Mouse (Mus musculus) limb, embryonic 12.5 days (tissue): ENCODE measurements around the gene Rnase2b. TPM values are rescaled to one million over a fixed set of nuclear protein-coding genes. Genes with fewer than 3 reads are reported as not detected.
"Not testable (repeated sequence)": the region's sequence is repeated elsewhere in the genome, so short reads cannot be mapped to it uniquely, and the experiment has no call there.

Experiments used
- ATAC-seq: fragments of 200-750 bp; cut with Nextera tagmentation; 2 replicates; pipeline ENCODE4 v1.8.0; 2017; ENCODE audit warnings: low read depth, moderate TSS enrichment; ENCODE audit not compliant: insufficient number of reproducible peaks, insufficient read depth, low FRiP score, low TSS enrichment
- H3K27ac ChIP-seq: fragments of 300-500 bp; sonication (generic); 2 replicates; pipeline ENCODE4 v1.5.1; 2016; ENCODE audit warnings: mild to moderate bottlenecking, moderate library complexity
- H3K27me3 ChIP-seq: fragments of 300-500 bp; sonication (generic); 2 replicates; pipeline ENCODE4 v1.6.1; 2016; ENCODE audit warnings: mild to moderate bottlenecking, moderate library complexity
- H3K36me3 ChIP-seq: fragments of 300-500 bp; sonication (generic); 2 replicates; pipeline ENCODE4 v1.6.1; 2016; ENCODE audit warnings: mild to moderate bottlenecking, moderate library complexity
- H3K4me1 ChIP-seq: fragments of 300-500 bp; sonication (generic); replicated peaks from 2 replicates; pipeline ENCODE4 v1.6.1; 2016
- H3K4me2 ChIP-seq: fragments of 300-500 bp; sonication (generic); 2 replicates; pipeline ENCODE4 v1.6.1; 2016; ENCODE audit warnings: mild to moderate bottlenecking, moderate library complexity
- H3K4me3 ChIP-seq: fragments of 300-500 bp; sonication (generic); replicated peaks from 2 replicates; pipeline ENCODE4 v1.5.1; 2016; ENCODE audit warnings: mild to moderate bottlenecking
- H3K9ac ChIP-seq: fragments of 300-500 bp; sonication (generic); replicated peaks from 2 replicates; pipeline ENCODE4 v1.6.1; 2016; ENCODE audit warnings: mild to moderate bottlenecking, moderate library complexity
- H3K9me3 ChIP-seq: fragments of 300-500 bp; sonication (generic); 2 replicates; pipeline ENCODE4 v1.6.1; 2016; ENCODE audit warnings: mild to moderate bottlenecking, moderate library complexity
- WGBS: fragments of 180-500 bp; shearing (Covaris S2); methylation state at CpG from one replicate; pipeline ENCODE4 v1.1.7; 2016; 5-methylcytosine and 5-hydroxymethylcytosine counted together
- polyA plus RNA-seq: library from polyadenylated mRNA; unstranded; fragments of >200 nt; fragmentation: Nextera tagmentation; extraction: Ambion mirVana; gene quantifications from 2 replicates; pipeline ENCODE4 v1.2.1, GENCODE M21; 2016

The Rnase2b gene
- polyA plus RNA-seq, result not detected in 2 replicates

- H3K9me3 ChIP-seq, H3K4me3 ChIP-seq, H3K36me3 ChIP-seq, H3K27me3 ChIP-seq, H3K27ac ChIP-seq, ATAC-seq, H3K9ac ChIP-seq, H3K4me2 ChIP-seq, H3K4me1 ChIP-seq: not testable (repeated sequence)
- WGBS, result 92% methylated on average over 3 of the region's 3 CpGs
These were observed at the start of gene Rnase2b for GRCm38 (mm10) chr14:51161976-51162375. Gene Rnase2b, plus strand, starts transcription at chr14:51162260.

GRCm38 (mm10) chr14:51113476-51113875 lies 48.6 kb upstream of the Rnase2b start:
- no peak overlapping the region for H3K4me2 ChIP-seq
- no peak for ATAC-seq
- H3K9ac ChIP-seq, result no peak overlapping the region
- H3K36me3 ChIP-seq, result no peaks in the 10 kb centered on the region
- no peak overlapping the region for H3K27ac ChIP-seq
- H3K9me3 ChIP-seq, result no peaks in the 10 kb centered on the region
- H3K4me3 ChIP-seq, result no peak overlapping the region
- no peaks in the 10 kb centered on the region for H3K27me3 ChIP-seq
- no peaks in the 10 kb centered on the region for H3K4me1 ChIP-seq
- 41% methylated on average over 9 of the region's 9 CpGs for WGBS

- ATAC-seq, result no peak
- H3K9ac ChIP-seq, result no peak within 1 kb of the TSS
- WGBS, result 46% methylated on average over 12 of the region's 12 CpGs
- no peak within 1 kb of the TSS for H3K4me3 ChIP-seq
- H3K9me3 ChIP-seq, result peaks cover 4% of the 10 kb centered on the region; the same call in 1 of the 2 replicates
- no peaks in the 10 kb centered on the region for H3K36me3 ChIP-seq
- H3K4me2 ChIP-seq, result no peak within 1 kb of the TSS
- H3K4me1 ChIP-seq, result no peaks in the 10 kb centered on the region
- no peaks in the 10 kb centered on the region for H3K27me3 ChIP-seq
- no peak within 1 kb of the TSS for H3K27ac ChIP-seq
These were observed 48.0 kb upstream of the Rnase2b start, which contains the start of gene Eddm3b for GRCm38 (mm10) chr14:51113916-51114560. Gene Eddm3b, plus strand, starts transcription at chr14:51114426.

GRCm38 (mm10) chr14:51125684-51126083 lies 36.4 kb upstream of the Rnase2b start:
- WGBS, result 85% methylated on average over 6 of the region's 6 CpGs
- no peak overlapping the region for H3K4me2 ChIP-seq
- H3K4me3 ChIP-seq, result no peak overlapping the region
- no peaks in the 10 kb centered on the region for H3K4me1 ChIP-seq
- no peaks in the 10 kb centered on the region; the same call in 1 of the 2 replicates for H3K9me3 ChIP-seq
- H3K27me3 ChIP-seq, result no peaks in the 10 kb centered on the region
- no peak for ATAC-seq
- no peak overlapping the region for H3K27ac ChIP-seq
- H3K36me3 ChIP-seq, result no peaks in the 10 kb centered on the region
- H3K9ac ChIP-seq, result no peak overlapping the region

- WGBS, result 84% methylated on average over 2 of the region's 2 CpGs
- no peak overlapping the region for H3K27ac ChIP-seq
These were observed 34.3 kb upstream of the Rnase2b start for GRCm38 (mm10) chr14:51127648-51128258.

GRCm38 (mm10) chr14:51128775-51129623 lies 33.1 kb upstream of the Rnase2b start:
- no peaks in the 10 kb centered on the region; the same call in 1 of the 2 replicates for H3K9me3 ChIP-seq
- no peak overlapping the region for H3K4me3 ChIP-seq
- H3K27ac ChIP-seq, result no peak overlapping the region
- WGBS, result 86% methylated on average over 9 of the region's 9 CpGs
- H3K4me1 ChIP-seq, result no peaks in the 10 kb centered on the region
- no peak overlapping the region for H3K4me2 ChIP-seq
- no peaks in the 10 kb centered on the region for H3K36me3 ChIP-seq
- no peak for ATAC-seq
- H3K9ac ChIP-seq, result no peak overlapping the region
- H3K27me3 ChIP-seq, result no peaks in the 10 kb centered on the region

More at GRCm38 (mm10) chr14:51127648-51128258, 34.3 kb upstream of the Rnase2b start:
- H3K4me1 ChIP-seq, result no peaks in the 10 kb centered on the region
- no peak for ATAC-seq
- H3K4me2 ChIP-seq, result no peak overlapping the region
- H3K4me3 ChIP-seq, result no peak overlapping the region
- no peak overlapping the region for H3K9ac ChIP-seq
- H3K27me3 ChIP-seq, result no peaks in the 10 kb centered on the region
- no peaks in the 10 kb centered on the region for H3K36me3 ChIP-seq
- no peaks in the 10 kb centered on the region; the same call in 1 of the 2 replicates for H3K9me3 ChIP-seq

- no peak for ATAC-seq
- Histone ChIP-seq H3K4me1 (no peaks in the 10 kb centered on the region), H3K4me2 (no peak overlapping the region), H3K9me3 (no peaks in the 10 kb centered on the region; the same call in 1 of the 2 replicates), H3K9ac (no peak overlapping the region), H3K4me3 (no peak overlapping the region), H3K27ac (no peak overlapping the region), H3K36me3 (no peaks in the 10 kb centered on the region), H3K27me3 (no peaks in the 10 kb centered on the region)
- 70% methylated on average over 4 of the region's 4 CpGs for WGBS
These were observed 32.5 kb upstream of the Rnase2b start for GRCm38 (mm10) chr14:51129624-51129975.

GRCm38 (mm10) chr14:51130315-51130940 lies 31.6 kb upstream of the Rnase2b start:
- ATAC-seq, result no peak
- H3K4me1 ChIP-seq, result no peaks in the 10 kb centered on the region
- no peak overlapping the region for H3K9ac ChIP-seq
- no peaks in the 10 kb centered on the region for H3K36me3 ChIP-seq
- 89% methylated on average over 9 of the region's 9 CpGs for WGBS
- no peak overlapping the region for H3K4me3 ChIP-seq
- no peak overlapping the region for H3K27ac ChIP-seq
- H3K9me3 ChIP-seq, result no peaks in the 10 kb centered on the region; the same call in 1 of the 2 replicates
- H3K4me2 ChIP-seq, result no peak overlapping the region
- no peaks in the 10 kb centered on the region for H3K27me3 ChIP-seq

- Histone ChIP-seq H3K9ac (no peak overlapping the region), H3K4me2 (no peak overlapping the region), H3K9me3 (no peaks in the 10 kb centered on the region), H3K27me3 (no peaks in the 10 kb centered on the region), H3K36me3 (no peaks in the 10 kb centered on the region), H3K4me1 (no peaks in the 10 kb centered on the region), H3K4me3 (no peak overlapping the region), H3K27ac (no peak overlapping the region)
- 77% methylated on average over 7 of the region's 7 CpGs for WGBS
- no peak for ATAC-seq
These were observed 30.8 kb upstream of the Rnase2b start for GRCm38 (mm10) chr14:51131086-51131815.

GRCm38 (mm10) chr14:51132372-51132771 lies 29.7 kb upstream of the Rnase2b start:
- H3K27ac ChIP-seq, result no peak overlapping the region
- H3K4me2 ChIP-seq, result no peak overlapping the region
- WGBS, result 94% methylated on average over 4 of the region's 4 CpGs
- no peaks in the 10 kb centered on the region for H3K9me3 ChIP-seq
- no peaks in the 10 kb centered on the region for H3K4me1 ChIP-seq
- no peaks in the 10 kb centered on the region for H3K36me3 ChIP-seq
- no peak overlapping the region for H3K4me3 ChIP-seq
- ATAC-seq, result no peak
- H3K9ac ChIP-seq, result no peak overlapping the region
- H3K27me3 ChIP-seq, result no peaks in the 10 kb centered on the region
